Mouse (Mus musculus) CH12.LX (cell line): Measurements from ENCODE around the gene Tsnax. TPM values are rescaled to one million over a fixed set of nuclear protein-coding genes. Genes with fewer than 3 reads are reported as not detected.

Experiments used
- DNase-seq: peaks from one replicate; pipeline ENCODE4 v3.0.0-alpha.2; 2013; ENCODE audit errors: extremely low read depth
- H3K27ac ChIP-seq: 2 replicates; pipeline ENCODE4 v1.5.1; 2012; ENCODE audit warnings: low read depth, mild to moderate bottlenecking, control low read depth, moderate library complexity; ENCODE audit not compliant: insufficient read depth
- H3K27me3 ChIP-seq: replicated peaks from 2 replicates; pipeline ENCODE3; 2012; ENCODE audit warnings: inconsistent platforms
- H3K36me3 ChIP-seq, 2 experiments: replicated peaks in 1 of 2; 2 replicates each; pipeline versions ENCODE3 to v1.6.1; 2012; ENCODE audit warnings: inconsistent platforms in 1 of 2, low read length in 1 of 2, mild to moderate bottlenecking in 1 of 2, mixed read lengths in 1 of 2, moderate library complexity in 1 of 2; ENCODE audit not compliant: control insufficient read depth in 1 of 2, insufficient read depth in 1 of 2
- H3K4me1 ChIP-seq, 2 experiments: 2 replicates each; pipeline ENCODE4 v1.6.1; 2012; ENCODE audit warnings: inconsistent platforms in 1 of 2, moderate library complexity in 1 of 2; ENCODE audit not compliant: insufficient read depth in 2 of 2, control insufficient read depth in 1 of 2
- H3K4me2 ChIP-seq: 2 replicates; pipeline ENCODE4 v1.6.1; 2012; ENCODE audit warnings: low read depth, mild to moderate bottlenecking, control low read depth; ENCODE audit not compliant: poor library complexity, insufficient read depth, severe bottlenecking
- H3K4me3 ChIP-seq, 3 experiments: fragments of 150-350 bp in 1 of 3; sonication (generic) in 1 of 3; replicated peaks in 1 of 3; 2 replicates each; pipeline versions ENCODE3 to v1.5.1; 2011 to 2012; ENCODE audit warnings: low read depth in 2 of 3, low read length in 2 of 3, mild to moderate bottlenecking in 2 of 3, moderate library complexity in 2 of 3, control low read depth in 1 of 3, improper control_type of control experiment in 1 of 3, inconsistent platforms in 1 of 3, mixed read lengths in 1 of 3; ENCODE audit not compliant: poor library complexity in 1 of 3
- H3K79me2 ChIP-seq: replicated peaks from 2 replicates; pipeline ENCODE4 v1.6.1; 2012; ENCODE audit warnings: mild to moderate bottlenecking, moderate library complexity; ENCODE audit not compliant: control insufficient read depth, poor library complexity, insufficient read depth, severe bottlenecking; ENCODE audit errors: extremely low read depth
- H3K9ac ChIP-seq: 2 replicates; pipeline ENCODE4 v1.6.1; 2012; ENCODE audit warnings: low read depth, mild to moderate bottlenecking, control low read depth, moderate library complexity; ENCODE audit not compliant: insufficient read depth
- H3K9me3 ChIP-seq: replicated peaks from 2 replicates; pipeline ENCODE3; 2012; ENCODE audit warnings: low read length, inconsistent platforms, mixed read lengths
- BHLHE40 ChIP-seq: IDR thresholded peaks from 2 replicates; pipeline ENCODE4 v1.6.1; 2011; ENCODE audit warnings: mild to moderate bottlenecking, low read depth, low read length, improper control_type of control experiment
- CHD1 ChIP-seq: IDR thresholded peaks from 2 replicates; pipeline ENCODE4 v1.6.1; 2012; ENCODE audit warnings: low read depth, low read length, improper control_type of control experiment, inconsistent platforms
- CHD2 ChIP-seq: IDR thresholded peaks from 2 replicates; pipeline ENCODE4 v1.6.1; 2011; ENCODE audit warnings: low read length, improper control_type of control experiment
- E2F4 ChIP-seq: IDR thresholded peaks from 2 replicates; pipeline ENCODE4 v1.6.1; 2011; ENCODE audit warnings: low read depth, low read length, improper control_type of control experiment; ENCODE audit not compliant: insufficient replicate concordance
- IRF4 ChIP-seq: IDR thresholded peaks from 2 replicates; pipeline ENCODE4 v1.6.1; 2014; ENCODE audit warnings: low read depth, mild to moderate bottlenecking, inconsistent platforms, low read length, improper control_type of control experiment
- MAFK ChIP-seq: IDR thresholded peaks from 2 replicates; pipeline ENCODE4 v1.6.1; 2011; ENCODE audit warnings: low read length, improper control_type of control experiment; ENCODE audit not compliant: insufficient replicate concordance
- MAX ChIP-seq: IDR thresholded peaks from 2 replicates; pipeline ENCODE4 v1.6.1; 2011; ENCODE audit warnings: low read length, improper control_type of control experiment
- MYC ChIP-seq: IDR thresholded peaks from 2 replicates; pipeline ENCODE4 v1.6.1; 2011; ENCODE audit warnings: low read depth, mild to moderate bottlenecking, improper control_type of control experiment, low read length
- NELFE ChIP-seq: IDR thresholded peaks from 2 replicates; pipeline ENCODE4 v1.6.1; 2011; ENCODE audit warnings: low read depth, low read length, improper control_type of control experiment
- PAX5 ChIP-seq: IDR thresholded peaks from 2 replicates; pipeline ENCODE4 v1.6.1; 2012; ENCODE audit warnings: low read length, inconsistent platforms, mixed read lengths
- RCOR1 ChIP-seq: conservative IDR thresholded peaks from 2 replicates; pipeline ENCODE4 v1.6.1; 2012; ENCODE audit warnings: low read depth, mild to moderate bottlenecking, inconsistent platforms, low read length, improper control_type of control experiment
- SMC3 ChIP-seq: IDR thresholded peaks from 2 replicates; pipeline ENCODE4 v1.6.1; 2011; ENCODE audit warnings: low read depth, low read length, improper control_type of control experiment
- USF1 ChIP-seq: IDR thresholded peaks from 2 replicates; pipeline ENCODE4 v1.6.1; 2014; ENCODE audit warnings: low read depth, mild to moderate bottlenecking, inconsistent platforms, low read length, improper control_type of control experiment
- USF2 ChIP-seq: conservative IDR thresholded peaks from 2 replicates; pipeline ENCODE4 v1.6.1; 2011; ENCODE audit warnings: low read depth, low read length, improper control_type of control experiment
- ZKSCAN1 ChIP-seq: IDR thresholded peaks from 2 replicates; pipeline ENCODE4 v1.6.1; 2012; ENCODE audit warnings: low read depth, inconsistent platforms, low read length, improper control_type of control experiment, borderline replicate concordance
- ZMIZ1 ChIP-seq: IDR thresholded peaks from 2 replicates; pipeline ENCODE4 v1.6.1; 2012; ENCODE audit warnings: low read depth, mild to moderate bottlenecking, inconsistent platforms, low read length, improper control_type of control experiment
- dilution Hi-C: fragments of 300-500 bp; cut with MboI; formaldehyde crosslinking; loops from 2 replicates; pipeline ENCODE4 v1.14.3; 2020; ENCODE audit warnings: low sequenced_read_pairs; ENCODE audit not compliant: extremely low pct_unique_long_range_greater_than_20kb, extremely low pct_ligation_motif_present
- in situ Hi-C: fragments of 300-500 bp; cut with MboI; formaldehyde crosslinking; loops from 3 replicates; pipeline ENCODE4 v1.14.3; 2019; ENCODE audit warnings: low sequenced_read_pairs, low pct_ligation_motif_present, low pct_unique_long_range_greater_than_20kb, mixed read lengths
- polyA plus RNA-seq: library from polyadenylated mRNA; unstranded; fragments of >175 nt; gene quantifications from 2 replicates; pipeline ENCODE4 v1.2.1, GENCODE M21; 2012; ENCODE audit warnings: low read depth; ENCODE audit not compliant: insufficient read length
- total RNA-seq, 2 experiments: library from RNA; depleted of rRNA; stranded (reverse); fragments of 300-350 nt in 1 of 2; fragments of >200 nt in 1 of 2; gene quantifications; 2 replicates each; pipeline ENCODE4 v1.2.3; 2012 to 2014

The Tsnax gene
- total and polyA plus RNA-seq, 3 experiments, result 48.0 to 75.0 (median 62.9) TPM

DNA sequence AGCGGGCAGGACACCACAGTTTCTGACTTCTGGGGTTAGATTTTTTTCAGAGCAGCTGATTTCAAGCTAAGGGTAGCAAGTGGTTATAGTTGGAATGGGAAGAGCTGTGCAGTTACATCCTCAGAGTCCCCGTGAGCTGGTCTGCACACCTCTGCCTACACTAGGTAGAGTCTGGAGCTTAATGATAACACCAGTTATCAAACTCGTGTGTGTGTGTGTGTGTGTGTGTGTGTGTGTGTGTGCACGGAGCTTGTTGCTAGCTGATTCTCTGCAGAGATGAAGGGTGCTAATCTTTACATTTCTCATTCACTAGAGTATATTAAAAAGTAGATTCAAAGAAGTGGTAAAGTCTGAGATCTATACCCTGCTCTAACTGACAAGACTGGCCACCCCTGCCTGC, 38.5 kb upstream of the Tsnax start:
- peaks cover 5% of the 10 kb centered on the region for H3K9me3 ChIP-seq

DNA sequence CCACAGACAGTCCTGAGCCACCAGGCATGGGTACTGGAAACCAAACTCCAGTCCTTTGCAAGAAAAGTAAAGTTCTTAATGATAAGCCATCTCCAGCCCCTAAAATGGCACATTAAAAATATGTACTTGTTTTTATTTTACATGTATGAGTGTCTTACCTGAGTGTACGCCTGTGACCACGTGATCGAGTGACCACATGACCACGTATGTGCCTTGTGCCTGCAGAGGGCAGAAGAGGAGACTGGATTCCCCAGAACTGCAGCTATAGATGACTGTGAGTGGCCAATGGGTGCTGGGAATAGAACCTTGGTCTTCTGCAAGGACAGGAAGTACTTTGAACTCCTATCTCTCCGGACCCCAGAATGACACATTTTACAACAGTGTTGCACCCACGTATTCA, 36.6 kb upstream of the Tsnax start:
- Histone ChIP-seq H3K4me1 (peaks cover 0 to 3% of the 10 kb centered on the region in 2 experiments; a peak in 1 of 4 replicates), H3K4me3 (no peak overlapping the region), H3K9ac (no peak overlapping the region), H3K27me3 (peaks cover 11% of the 10 kb centered on the region), H3K4me2 (no peak overlapping the region), H3K79me2 (no peaks in the 10 kb centered on the region), H3K36me3 (no peaks in the 10 kb centered on the region), H3K27ac (no peak overlapping the region), H3K9me3 (peaks cover 18% of the 10 kb centered on the region)
- dilution Hi-C loops (no loop called here), in situ Hi-C loops (no loop called here)
- no peak for DNase-seq
- TF ChIP-seq MYC (no peak), MAFK (no peak), USF1 (peak; percentile 57), SMC3 (no peak), RCOR1 (no peak), USF2 (peak; percentile 62), IRF4 (no peak), NELFE (no peak), MAX (no peak), BHLHE40 (no peak), CHD2 (no peak), ZKSCAN1 (no peak)

More for the DNA sequence above, 38.5 kb upstream of the Tsnax start:
- dilution Hi-C loops, result no loop called here
- DNase-seq, result no peak
- Histone ChIP-seq H3K79me2 (no peaks in the 10 kb centered on the region), H3K4me2 (no peak overlapping the region), H3K4me3 (no peak overlapping the region), H3K27me3 (peaks cover 14% of the 10 kb centered on the region), H3K27ac (no peak overlapping the region), H3K4me1 (peaks cover 0 to 3% of the 10 kb centered on the region in 2 experiments; a peak in 1 of 4 replicates), H3K36me3 (no peaks in the 10 kb centered on the region), H3K9ac (no peak overlapping the region)
- in situ Hi-C loops, result no loop called here
- TF ChIP-seq E2F4, result no peak
- no peak for TF ChIP-seq PAX5
- TF ChIP-seq CHD1, result no peak
- no peak for TF ChIP-seq ZKSCAN1
- no peak for TF ChIP-seq ZMIZ1
- TF ChIP-seq RCOR1, result no peak
- no peak for TF ChIP-seq MAX
